Mouse (Mus musculus): ENCODE data around the gene Nme1. TPM values are rescaled to one million over a fixed set of nuclear protein-coding genes. Genes with fewer than 3 reads are reported as not detected.
A peak's percentile ranks its signal among the peaks of the same experiment; 100 is the strongest.
"Not testable (repeated sequence)": the region's sequence is repeated elsewhere in the genome, so short reads cannot be mapped to it uniquely, and the experiment has no call there.

Nme1 gene
- polyA plus RNA-seq, 1 experiment from 2014 or later: 162 TPM

DNA sequence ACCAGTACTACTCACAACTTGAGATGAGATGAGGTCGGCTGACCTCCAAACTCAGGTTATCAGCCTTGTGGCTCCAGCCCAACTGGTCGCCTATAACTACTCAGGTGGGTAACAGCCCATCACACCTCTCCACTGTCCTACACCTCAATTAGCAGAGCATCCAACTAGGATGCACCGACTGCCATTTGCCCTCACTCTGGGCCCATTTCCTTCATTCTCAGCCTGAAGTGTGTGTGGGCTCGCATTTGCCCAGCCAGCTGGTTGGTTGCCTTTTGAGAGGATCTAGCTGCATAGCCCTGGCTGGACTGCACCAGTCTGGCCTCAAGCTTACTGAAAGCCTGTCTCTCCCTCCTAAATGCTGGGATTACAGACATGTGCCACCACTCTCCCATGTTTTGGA lies 10.6 kb downstream of the Nme1 start:
- H3K36me3 ChIP-seq: peaks cover 22% of the 10 kb centered on the region; the same call in 1 of the 2 replicates
- no peaks in the 10 kb centered on the region for H3K9me3 ChIP-seq
- ATAC-seq: no peak
- H3K4me3 ChIP-seq (replicated peaks): no peak overlapping the region
- H3K9ac ChIP-seq: no peak overlapping the region
- no peak overlapping the region for H3K27ac ChIP-seq
- H3K4me2 ChIP-seq (replicated peaks): no peak overlapping the region
- WGBS: 74% methylated on average over 4 of the region's 4 CpGs
- no peaks in the 10 kb centered on the region for H3K27me3 ChIP-seq (replicated peaks)
- peaks cover 22% of the 10 kb centered on the region for H3K4me1 ChIP-seq (replicated peaks)

DNA sequence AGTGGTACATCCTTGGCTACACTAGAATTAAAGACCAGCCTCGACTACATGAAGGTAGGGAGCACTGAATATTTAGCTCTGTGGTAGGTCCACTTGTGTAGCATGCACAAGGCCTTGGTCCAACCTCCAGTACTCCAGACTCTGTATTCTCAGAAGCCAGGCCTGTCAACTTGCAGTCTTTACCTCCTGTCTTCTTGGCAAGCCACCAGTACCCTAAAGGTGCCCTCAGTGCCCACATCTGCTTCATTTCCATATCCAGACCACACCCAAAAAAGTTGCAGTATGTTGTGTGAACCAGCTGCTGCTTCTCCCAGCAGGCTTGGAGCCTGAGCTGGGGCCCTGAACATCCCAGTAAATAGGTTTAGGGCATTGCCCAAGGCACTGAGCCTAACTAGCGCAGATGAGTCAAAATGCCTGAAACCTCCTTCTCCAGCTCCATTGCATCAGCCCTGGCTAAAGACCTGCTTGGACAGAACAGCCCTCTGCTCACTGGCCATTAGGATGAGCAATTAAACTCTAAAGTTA lies 11.2 kb downstream of the Nme1 start:
- Histone ChIP-seq H3K4me1 (replicated peaks) (peaks cover 25% of the 10 kb centered on the region), H3K4me3 (replicated peaks) (no peak overlapping the region), H3K9me3 (no peaks in the 10 kb centered on the region), H3K4me2 (replicated peaks) (no peak overlapping the region), H3K27me3 (replicated peaks) (no peaks in the 10 kb centered on the region), H3K36me3 (peaks cover 21% of the 10 kb centered on the region; the same call in 1 of the 2 replicates), H3K27ac (0 out of 2 replicates have a peak overlapping the region, but pooled peaks have one; percentile 94), H3K9ac (no peak overlapping the region)
- no peak for ATAC-seq
- WGBS: 85% methylated on average over 2 of the region's 2 CpGs

DNA sequence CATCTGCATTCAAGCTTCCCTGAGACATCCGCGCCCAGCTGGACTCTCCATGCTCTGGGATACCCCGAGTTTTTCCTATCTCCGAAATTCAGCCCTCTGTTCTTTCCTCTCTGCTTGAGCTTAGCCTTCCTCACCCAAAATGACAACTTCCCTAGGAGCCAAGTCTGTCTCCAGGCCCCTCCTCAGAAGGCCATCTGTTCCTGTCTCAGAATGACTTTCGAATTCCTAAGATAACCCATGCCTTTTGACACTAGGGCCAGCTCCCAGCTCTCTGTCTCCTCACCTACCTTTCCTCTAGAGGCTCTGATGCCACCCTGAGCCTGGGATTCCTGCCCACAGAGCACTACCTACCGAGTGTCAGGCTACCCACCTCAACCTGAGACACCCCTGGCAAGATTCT lies 12.2 kb downstream of the Nme1 start, which contains the start of gene Nme2:
Nme2 (minus strand) TSS at position 101 of the 400 bp plus-strand sequence.
- H3K9me3 ChIP-seq: no peaks in the 10 kb centered on the region
- peak within 1 kb of the TSS; percentile 77 for H3K4me3 ChIP-seq (replicated peaks)
- no peaks in the 10 kb centered on the region for H3K27me3 ChIP-seq (replicated peaks)
- peaks cover 25% of the 10 kb centered on the region for H3K4me1 ChIP-seq (replicated peaks)
- 3% methylated on average over 6 of the region's 6 CpGs for WGBS
- H3K4me2 ChIP-seq (replicated peaks): peak within 1 kb of the TSS; percentile 87
- peak within 1 kb of the TSS; percentile 94 for H3K27ac ChIP-seq
- H3K9ac ChIP-seq: peak within 1 kb of the TSS; percentile 68
- peaks cover 21% of the 10 kb centered on the region for H3K36me3 ChIP-seq
- peak; percentile 30 for ATAC-seq

DNA sequence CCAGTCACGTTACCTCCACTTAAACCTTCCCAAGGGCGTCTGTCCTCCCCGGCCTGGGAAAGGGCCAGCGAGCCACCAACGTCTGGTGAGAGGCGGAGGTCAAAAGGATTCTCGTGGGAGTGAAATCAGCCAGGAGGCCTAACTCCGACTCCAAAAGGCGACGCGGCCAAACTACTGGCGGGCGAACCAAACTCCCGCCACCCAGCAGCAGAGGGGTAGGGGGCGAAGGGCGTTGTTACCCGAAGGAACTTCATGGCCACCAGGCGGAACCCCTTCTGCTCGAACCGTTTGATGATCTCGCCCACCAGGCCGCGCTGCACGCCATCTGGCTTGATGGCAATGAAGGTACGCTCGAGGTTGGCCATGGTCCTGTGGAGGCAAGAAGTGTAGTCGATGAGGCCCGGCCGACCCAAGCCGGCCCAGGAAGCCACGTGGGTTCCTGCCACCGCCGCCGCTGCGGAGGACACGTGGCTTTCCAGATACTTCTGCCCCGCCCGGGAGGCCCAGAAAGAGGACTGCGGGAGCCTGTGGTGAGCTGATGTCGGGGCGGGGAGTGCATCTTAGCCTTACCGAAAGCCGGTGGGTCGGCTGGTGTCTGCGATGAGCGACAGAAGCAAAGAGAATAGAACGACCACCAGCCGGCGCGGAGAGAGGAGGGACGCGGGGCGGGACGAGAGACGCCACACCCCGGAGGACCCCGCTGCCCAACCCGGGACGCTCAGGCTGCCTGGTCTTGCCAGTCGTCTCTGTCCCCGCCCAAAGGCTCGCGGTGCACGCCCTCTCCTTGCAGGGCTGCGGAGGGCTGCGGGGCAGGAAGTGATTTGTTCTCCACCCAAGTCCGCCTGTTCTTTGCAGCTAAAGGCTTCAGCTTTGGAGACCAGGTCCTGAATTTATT lies 12.8 kb downstream of the Nme1 start:
- ATAC-seq: peak; percentile 98
- Histone ChIP-seq H3K9ac (peak overlapping the region; percentile 68), H3K27ac (peak overlapping the region; percentile 94), H3K4me2 (replicated peaks) (peak overlapping the region; percentile 87), H3K27me3 (replicated peaks) (no peaks in the 10 kb centered on the region), H3K4me1 (replicated peaks) (peaks cover 25% of the 10 kb centered on the region), H3K9me3 (no peaks in the 10 kb centered on the region), H3K36me3 (peaks cover 20% of the 10 kb centered on the region), H3K4me3 (replicated peaks) (peak overlapping the region; percentile 77)
- under 1% methylated on average over 67 of the region's 67 CpGs for WGBS

DNA sequence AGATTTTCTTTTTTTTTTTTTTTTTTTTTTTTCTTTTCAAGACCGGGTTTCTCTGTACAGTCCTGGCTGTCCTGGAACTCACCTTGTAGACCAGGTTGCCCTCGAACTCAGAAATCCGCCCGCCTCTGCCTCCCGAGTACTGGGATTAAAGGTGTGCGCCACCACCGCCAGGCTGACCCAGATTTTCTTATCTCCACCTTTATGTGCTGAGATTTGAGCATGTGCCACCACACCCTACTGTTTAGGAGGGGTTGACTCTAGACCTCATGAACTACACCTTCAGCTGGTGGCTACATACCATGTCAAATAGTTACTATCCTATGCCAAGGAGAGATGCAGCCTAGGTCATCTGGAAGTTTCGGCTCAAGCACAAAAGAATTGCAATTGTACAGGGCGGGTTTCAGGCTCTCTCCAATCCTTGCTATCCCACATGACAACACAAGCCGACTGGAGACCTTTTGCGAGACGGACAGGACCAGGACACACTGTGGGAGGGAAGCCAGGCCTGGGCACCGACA lies 13.5 kb downstream of the Nme1 start:
- H3K4me1 ChIP-seq (replicated peaks): peaks cover 25% of the 10 kb centered on the region
- peak overlapping the region; percentile 68 for H3K9ac ChIP-seq
- peak overlapping the region; percentile 77 for H3K4me3 ChIP-seq (replicated peaks)
- no peaks in the 10 kb centered on the region for H3K27me3 ChIP-seq (replicated peaks)
- WGBS: 32% methylated on average over 13 of the region's 13 CpGs
- peak overlapping the region; percentile 87 for H3K4me2 ChIP-seq (replicated peaks)
- H3K27ac ChIP-seq: peak overlapping the region; percentile 94
- no peaks in the 10 kb centered on the region for H3K9me3 ChIP-seq
- ATAC-seq: peak; percentile 0; the same call in 1 of the 2 replicates
- peaks cover 19% of the 10 kb centered on the region for H3K36me3 ChIP-seq

DNA sequence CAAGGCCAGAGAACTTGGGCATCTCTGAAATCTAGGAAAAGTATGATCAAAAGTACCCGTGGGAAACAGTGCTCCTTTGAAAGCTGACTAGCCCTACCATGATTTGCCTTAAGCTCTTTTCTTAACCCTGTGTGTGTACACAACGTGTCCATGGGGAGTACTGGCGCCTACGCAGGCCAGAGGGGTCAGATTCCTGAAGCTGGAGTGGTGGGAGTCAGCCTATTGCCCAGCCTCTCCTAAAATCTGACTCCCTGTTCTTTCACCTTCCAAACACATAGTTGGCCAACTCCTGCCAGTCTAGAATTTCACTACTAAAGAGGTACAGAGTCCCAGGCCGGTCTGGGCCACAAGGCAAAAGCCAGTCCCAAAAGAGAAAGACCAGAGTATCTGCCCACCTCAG lies 15.9 kb downstream of the Nme1 start:
- H3K4me1 ChIP-seq (replicated peaks): peaks cover 25% of the 10 kb centered on the region
- no peaks in the 10 kb centered on the region for H3K27me3 ChIP-seq (replicated peaks)
- no peak overlapping the region for H3K4me3 ChIP-seq (replicated peaks)
- no peak overlapping the region for H3K27ac ChIP-seq
- peaks cover 17% of the 10 kb centered on the region for H3K36me3 ChIP-seq
- H3K4me2 ChIP-seq (replicated peaks): 0 out of 2 replicates have a peak overlapping the region, but pooled peaks have one; percentile 2
- no peak overlapping the region for H3K9ac ChIP-seq
- H3K9me3 ChIP-seq: no peaks in the 10 kb centered on the region
- WGBS: 68% methylated on average over 5 of the region's 5 CpGs
- ATAC-seq: no peak

DNA sequence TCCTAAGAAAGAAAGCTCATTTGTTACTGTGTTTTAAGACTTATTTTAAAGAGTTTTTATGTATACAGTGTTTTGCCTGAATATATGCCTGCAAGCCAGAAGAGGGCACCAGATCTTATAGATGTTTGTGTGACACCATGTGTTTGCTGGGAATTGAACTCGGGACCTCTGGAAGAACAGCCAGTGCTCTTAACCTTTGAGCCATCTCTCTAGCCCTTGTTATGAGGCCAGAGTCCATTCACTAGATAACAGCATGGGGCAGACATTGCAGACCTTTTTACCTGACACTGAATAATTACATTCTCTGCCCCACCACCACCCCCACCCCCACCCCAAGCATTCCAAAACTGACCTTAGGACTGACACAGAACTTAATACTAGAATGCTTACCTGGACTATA lies 18.3 kb downstream of the Nme1 start:
- ATAC-seq: peak; percentile 54; the same call in 1 of the 2 replicates
- no peaks in the 10 kb centered on the region for H3K9me3 ChIP-seq
- H3K4me2 ChIP-seq (replicated peaks): no peak overlapping the region
- peaks cover 14% of the 10 kb centered on the region for H3K4me1 ChIP-seq (replicated peaks)
- no peaks in the 10 kb centered on the region for H3K27me3 ChIP-seq (replicated peaks)
- no peak overlapping the region for H3K4me3 ChIP-seq (replicated peaks)
- 80% methylated on average over 1 of the region's 1 CpGs for WGBS
- H3K9ac ChIP-seq: no peak overlapping the region
- no peak overlapping the region for H3K27ac ChIP-seq
- peaks cover 22% of the 10 kb centered on the region for H3K36me3 ChIP-seq

DNA sequence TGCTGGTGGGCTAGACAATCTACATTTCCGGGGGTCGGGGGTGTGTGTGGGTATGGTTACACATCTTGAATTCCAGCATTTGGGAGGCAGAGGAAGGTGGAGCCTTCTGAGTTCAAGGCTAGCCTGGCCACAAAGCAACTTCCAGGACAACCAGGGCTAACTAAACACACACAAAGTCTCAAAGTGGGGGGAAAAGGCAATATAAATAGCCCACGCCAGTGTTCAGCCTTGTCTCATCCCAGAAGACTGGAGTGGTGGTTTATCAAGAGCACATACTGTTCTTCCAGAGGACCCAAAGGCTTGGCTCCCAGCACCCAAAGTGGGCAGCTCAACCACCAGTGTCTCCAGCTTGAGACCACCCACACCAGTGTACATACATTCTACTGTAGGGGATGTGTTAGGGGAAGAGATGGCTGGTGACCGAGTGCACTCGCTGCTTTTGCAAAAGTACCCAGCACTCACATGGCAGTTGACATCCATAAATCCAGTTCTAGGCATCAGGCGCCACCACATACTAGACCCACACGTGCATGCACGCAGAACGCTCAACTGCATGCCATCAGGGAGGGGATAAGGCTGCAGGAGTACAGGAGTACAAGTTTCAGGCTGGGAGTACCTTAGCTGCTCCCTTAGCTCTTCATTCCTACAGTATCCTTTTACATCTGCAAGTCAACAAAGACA lies 19.3 kb downstream of the Nme1 start:
- Histone ChIP-seq H3K4me3 (replicated peaks) (no peak overlapping the region), H3K27me3 (replicated peaks) (no peaks in the 10 kb centered on the region), H3K4me2 (replicated peaks) (no peak overlapping the region), H3K4me1 (replicated peaks) (peaks cover 12% of the 10 kb centered on the region), H3K9ac (no peak overlapping the region), H3K27ac (no peak overlapping the region), H3K9me3 (no peaks in the 10 kb centered on the region), H3K36me3 (peaks cover 22% of the 10 kb centered on the region)
- 83% methylated on average over 9 of the region's 9 CpGs for WGBS
- ATAC-seq: no peak

DNA sequence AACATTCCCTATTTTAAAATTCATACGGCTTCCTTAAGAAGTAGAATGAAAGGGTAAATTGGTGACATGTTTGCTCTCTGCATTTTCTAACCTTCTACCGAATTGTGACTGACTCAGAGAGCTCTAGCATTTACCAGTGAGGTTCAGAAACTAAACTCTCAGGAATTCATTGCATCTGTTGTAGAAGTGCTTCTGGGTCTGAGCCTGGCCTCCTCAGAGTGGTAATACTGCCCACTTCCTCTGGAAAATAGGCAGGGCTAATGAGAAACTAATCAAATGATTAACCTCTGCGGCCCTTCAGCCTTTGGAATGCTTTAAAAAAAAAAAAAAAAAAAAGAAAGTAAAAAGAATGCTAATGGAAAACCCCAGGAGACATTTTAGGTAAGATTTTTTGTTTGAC lies 23.3 kb downstream of the Nme1 start:
- Histone ChIP-seq H3K4me3 (replicated peaks) (no peak overlapping the region), H3K27ac (no peak overlapping the region), H3K36me3 (peaks cover 17% of the 10 kb centered on the region), H3K9me3 (no peaks in the 10 kb centered on the region), H3K27me3 (replicated peaks) (no peaks in the 10 kb centered on the region), H3K4me1 (replicated peaks) (no peaks in the 10 kb centered on the region), H3K4me2 (replicated peaks) (no peak overlapping the region), H3K9ac (no peak overlapping the region)
- ATAC-seq: no peak
- 76% methylated on average over 3 of the region's 3 CpGs for WGBS

DNA sequence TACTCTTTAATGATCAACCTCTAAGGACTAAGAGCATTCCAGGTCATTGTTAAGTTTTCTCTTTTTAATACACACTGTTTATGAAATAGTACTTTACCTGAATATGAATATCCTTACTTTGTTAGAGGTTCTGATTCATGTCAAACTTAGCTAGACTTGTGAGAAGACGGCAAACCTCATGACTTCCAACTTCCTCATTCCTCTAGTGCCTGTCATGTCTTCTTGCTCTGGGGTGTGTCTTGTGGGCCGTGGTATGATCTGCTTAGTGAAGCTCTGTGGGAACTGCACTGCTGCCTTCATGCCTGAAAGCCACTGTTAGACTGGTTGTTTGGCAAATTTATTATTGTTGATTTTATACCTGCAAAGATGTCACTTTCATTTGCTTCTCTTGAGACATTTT lies 27.4 kb downstream of the Nme1 start:
- Histone ChIP-seq H3K36me3 (peaks cover 7% of the 10 kb centered on the region; the same call in 1 of the 2 replicates), H3K4me2 (replicated peaks) (no peak overlapping the region), H3K27ac (no peak overlapping the region), H3K9me3 (no peaks in the 10 kb centered on the region), H3K4me1 (replicated peaks) (no peaks in the 10 kb centered on the region), H3K27me3 (replicated peaks) (no peaks in the 10 kb centered on the region), H3K9ac (no peak overlapping the region), H3K4me3 (replicated peaks) (no peak overlapping the region)
- WGBS: 55% methylated on average over 2 of the region's 2 CpGs
- peak; percentile 75; the same call in 1 of the 2 replicates for ATAC-seq

DNA sequence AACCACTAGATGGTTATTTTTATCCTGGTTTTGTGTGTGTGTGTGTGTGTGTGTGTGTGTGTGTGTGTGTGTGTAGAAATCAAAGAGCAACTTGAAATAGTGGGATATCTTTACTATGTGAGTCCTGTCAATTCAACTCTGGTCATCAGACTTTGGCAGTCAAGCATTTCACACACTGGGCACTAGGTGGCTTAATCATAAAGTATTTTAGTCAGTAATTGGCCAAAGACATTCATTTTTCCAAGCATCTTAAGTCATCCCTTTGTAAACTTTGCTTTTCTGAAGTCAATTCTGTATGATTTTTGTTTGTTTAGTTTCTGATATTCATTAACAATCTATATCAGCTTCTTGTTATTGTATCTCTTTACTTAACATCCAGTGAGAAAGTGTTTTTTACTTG lies 39.2 kb downstream of the Nme1 start:
- ATAC-seq: no peak
- no peak overlapping the region for H3K4me2 ChIP-seq (replicated peaks)
- H3K9me3 ChIP-seq: no peaks in the 10 kb centered on the region
- no peak overlapping the region for H3K4me3 ChIP-seq (replicated peaks)
- H3K36me3 ChIP-seq: peaks cover 9% of the 10 kb centered on the region; the same call in 1 of the 2 replicates
- no peaks in the 10 kb centered on the region for H3K4me1 ChIP-seq (replicated peaks)
- no peaks in the 10 kb centered on the region for H3K27me3 ChIP-seq (replicated peaks)
- H3K27ac ChIP-seq: no peak overlapping the region
- no peak overlapping the region for H3K9ac ChIP-seq

DNA sequence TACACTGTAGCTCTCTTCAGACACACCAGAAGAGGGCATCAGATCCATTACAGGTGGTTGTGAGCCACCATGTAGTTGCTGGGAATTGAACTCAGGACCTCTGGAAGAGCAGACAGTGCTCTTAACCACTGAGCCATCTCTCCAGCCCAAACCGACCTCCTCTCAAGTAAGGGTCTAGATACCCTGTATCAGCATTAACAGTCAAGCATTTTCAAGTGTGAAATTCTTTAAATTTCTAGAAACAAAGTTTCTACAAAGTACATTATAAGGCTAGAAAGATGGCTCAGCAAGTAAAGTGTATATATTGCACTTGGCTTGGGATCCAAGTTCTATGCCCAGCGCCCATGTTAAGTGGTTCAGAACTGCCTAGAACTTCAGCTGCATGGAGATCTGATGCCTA lies 53.3 kb downstream of the Nme1 start:
- H3K9me3 ChIP-seq; H3K27me3 ChIP-seq (replicated peaks); H3K4me2 ChIP-seq (replicated peaks); H3K4me1 ChIP-seq (replicated peaks); H3K4me3 ChIP-seq (replicated peaks); H3K9ac ChIP-seq; H3K27ac ChIP-seq; ATAC-seq: not testable (repeated sequence)
- WGBS: 100% methylated on average over 2 of the region's 2 CpGs
- peaks cover 14% of the 10 kb centered on the region for H3K36me3 ChIP-seq
